Mouse (Mus musculus): Measurements from ENCODE around the gene Gnb5.

Gene Gnb5

GRCm38 (mm10) chr9:75307015-75307414, 927 bp downstream of the Gnb5 start:
- no peak for DNase-seq

GRCm38 (mm10) chr9:75308621-75309020, 2.5 kb downstream of the Gnb5 start:
- no peak for DNase-seq

GRCm38 (mm10) chr9:75312008-75312407, 5.9 kb downstream of the Gnb5 start:
- DNase-seq, result peak; percentile 65 to 91

GRCm38 (mm10) chr9:75313138-75313831, 7.2 kb downstream of the Gnb5 start:
- no peak for DNase-seq

- DNase-seq, result peak; percentile 64 to 91
Measured at GRCm38 (mm10) chr9:75313832-75314516, 7.9 kb downstream of the Gnb5 start.

DNA sequence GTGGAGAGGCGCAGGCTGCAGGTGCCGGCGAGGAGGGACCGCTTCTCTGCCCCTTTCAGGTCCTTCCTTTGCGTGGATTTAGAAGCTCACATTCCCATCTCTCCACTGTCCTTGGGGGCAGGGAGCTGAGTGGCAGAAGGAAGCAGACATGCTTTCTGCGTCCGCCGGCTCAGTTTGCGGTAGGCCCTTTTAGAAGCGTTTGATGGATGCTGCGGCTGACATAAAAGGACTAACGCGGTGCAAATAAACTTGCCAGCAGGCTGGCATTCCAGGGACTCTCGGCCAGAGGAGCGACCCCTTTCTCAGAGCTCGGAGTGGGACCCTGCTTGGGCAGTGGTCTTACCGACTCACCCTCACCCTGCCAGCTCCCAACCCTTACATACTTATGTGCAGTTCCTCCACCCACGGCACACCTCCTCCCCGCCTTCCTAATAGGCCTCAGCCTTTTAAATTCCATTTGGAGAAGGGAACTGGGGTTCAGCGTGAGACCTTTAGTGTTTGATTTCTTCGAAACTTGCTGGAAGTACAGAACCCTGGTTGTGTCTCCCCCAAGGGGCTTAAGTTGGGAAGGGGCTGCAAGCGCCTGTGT, 8.5 kb downstream of the Gnb5 start:
- peak in 1 of 2 experiments; percentile 22 for DNase-seq

- DNase-seq, result no peak
Measured at GRCm38 (mm10) chr9:75315238-75315637, 9.2 kb downstream of the Gnb5 start.

DNA sequence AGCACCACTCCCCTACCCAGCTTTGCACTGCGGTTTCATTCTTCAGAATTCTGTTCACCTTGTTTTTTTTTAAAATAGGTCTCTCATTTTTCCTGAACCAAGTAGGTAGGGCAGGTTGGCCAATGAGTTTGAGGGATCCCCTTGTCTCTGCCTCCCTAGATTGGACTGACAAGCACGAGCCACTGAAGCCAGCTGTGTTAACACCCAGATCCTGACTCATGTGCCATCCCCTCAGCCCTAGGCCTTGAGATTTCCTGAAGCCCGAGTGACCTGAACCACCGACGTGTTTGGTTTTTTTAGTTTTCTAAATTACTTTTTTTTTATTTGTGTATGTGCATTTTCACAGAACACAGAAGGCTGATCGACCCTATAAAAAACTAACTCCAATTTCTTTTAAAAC, 10.7 kb downstream of the Gnb5 start:
- DNase-seq, result no peak

DNA sequence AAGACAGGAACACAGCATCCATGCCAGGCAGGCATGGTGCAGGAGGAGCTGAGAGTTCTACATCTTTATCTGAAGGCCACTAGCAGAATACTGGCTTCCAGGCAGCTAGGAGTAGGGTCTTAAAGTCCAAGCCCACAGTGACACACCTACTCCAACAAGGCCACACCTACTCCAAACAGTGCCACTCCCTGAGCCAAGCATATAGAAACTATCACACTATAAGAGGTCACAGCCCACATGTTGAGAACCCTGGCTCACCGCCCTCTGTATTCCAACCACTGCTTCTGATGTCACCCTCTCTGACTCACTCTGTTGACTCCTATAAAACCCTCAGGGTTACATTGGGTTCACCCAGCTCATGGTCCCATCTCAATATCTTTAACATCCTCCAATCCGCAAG, 12.1 kb downstream of the Gnb5 start:
- no peak for DNase-seq

DNA sequence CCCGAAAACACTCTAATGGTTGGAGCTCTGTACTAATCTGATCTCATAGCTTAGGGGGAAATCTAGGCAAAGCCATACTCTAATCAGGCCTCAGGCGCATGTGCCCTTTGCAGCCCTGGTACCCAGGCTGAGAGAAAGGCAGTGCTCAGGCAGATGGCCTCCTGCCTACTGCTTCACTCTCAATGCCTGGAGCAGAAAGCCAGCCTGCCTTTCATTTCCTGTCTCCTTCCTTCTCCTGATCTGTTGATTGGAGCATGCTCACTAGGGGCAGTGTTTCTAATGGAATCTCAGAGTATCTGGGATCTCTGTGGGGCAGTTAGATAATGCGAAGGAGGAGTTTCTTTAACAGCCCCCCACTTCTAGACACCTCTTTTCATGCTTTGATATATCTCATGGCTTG, 13.3 kb downstream of the Gnb5 start:
- no peak for DNase-seq

DNA sequence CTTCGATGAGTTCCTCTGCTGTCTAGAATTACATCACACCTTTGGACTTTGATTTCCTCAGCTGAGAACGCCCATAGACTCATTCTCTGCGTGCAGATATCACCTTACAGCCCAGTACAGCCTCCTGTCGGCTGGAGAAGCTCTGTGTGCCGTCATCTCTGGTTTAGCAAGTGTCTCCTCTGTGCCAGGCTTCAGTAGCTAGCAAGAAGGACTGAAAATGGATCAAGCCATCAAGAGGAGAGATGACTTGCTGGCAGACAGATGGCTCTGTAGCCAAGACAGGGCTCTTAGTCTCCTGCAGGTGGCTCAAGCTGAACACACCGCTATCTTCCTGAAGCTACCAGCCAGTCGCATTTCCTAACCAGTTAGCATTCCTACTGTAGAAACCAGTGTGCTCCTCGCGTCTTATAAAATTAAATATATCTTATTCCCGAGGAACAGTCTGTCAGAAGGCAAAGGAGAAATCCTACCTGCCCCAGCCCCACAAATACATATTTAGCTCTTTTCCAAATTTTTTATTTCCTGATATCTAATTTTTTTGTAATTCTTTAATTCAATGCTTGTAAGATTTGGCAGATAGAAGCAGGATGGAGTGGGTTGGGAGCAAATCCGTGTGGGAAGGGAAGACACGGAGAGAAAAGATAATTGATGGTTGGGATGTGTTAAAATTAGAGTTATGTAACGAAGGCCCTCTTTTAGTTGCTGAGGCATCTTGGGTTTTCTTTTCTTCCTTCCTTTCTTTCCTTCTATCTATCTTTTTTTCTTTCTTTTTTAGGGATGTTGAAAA, 16.2 kb downstream of the Gnb5 start:
- peak; percentile 3 to 9 for DNase-seq

DNA sequence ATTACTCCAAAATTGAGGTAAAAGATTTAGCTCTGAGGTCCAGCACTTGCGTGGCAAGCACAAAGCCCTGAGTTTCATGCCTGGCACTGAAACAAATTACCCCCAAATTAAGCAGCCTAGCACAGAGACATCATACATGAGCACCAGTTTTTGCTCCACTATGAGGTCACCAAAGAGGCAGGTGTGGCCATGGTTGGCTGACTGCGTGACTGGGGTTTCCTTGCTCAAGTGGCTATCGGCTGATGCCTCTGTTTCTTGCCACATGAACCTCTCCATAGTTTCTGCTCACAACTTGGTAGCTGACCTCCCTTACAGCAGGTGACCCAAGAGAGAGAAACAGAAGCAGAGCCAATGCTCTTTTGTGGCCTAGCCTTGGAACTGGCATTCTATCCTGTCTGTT, 22.0 kb downstream of the Gnb5 start:
- DNase-seq, result no peak

DNA sequence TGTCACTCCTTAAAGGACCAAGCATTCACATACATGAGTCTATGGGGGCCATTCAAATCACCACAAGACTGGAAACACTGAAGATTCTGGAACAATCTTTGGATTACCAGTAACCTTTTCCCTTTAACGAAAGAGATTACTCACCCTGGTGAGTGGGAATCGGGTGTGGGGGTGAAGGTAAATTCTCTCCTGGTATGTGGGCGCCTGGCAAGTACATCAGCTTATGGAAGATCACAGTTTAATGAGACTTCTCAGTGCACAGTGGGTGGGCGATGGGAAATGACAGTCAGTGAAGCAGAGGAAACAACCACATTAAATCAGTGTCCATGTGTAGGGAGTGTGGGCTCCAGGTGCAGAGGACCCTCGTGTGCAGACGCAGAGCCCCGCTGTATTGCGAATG, 24.7 kb downstream of the Gnb5 start:
- no peak for DNase-seq

DNA sequence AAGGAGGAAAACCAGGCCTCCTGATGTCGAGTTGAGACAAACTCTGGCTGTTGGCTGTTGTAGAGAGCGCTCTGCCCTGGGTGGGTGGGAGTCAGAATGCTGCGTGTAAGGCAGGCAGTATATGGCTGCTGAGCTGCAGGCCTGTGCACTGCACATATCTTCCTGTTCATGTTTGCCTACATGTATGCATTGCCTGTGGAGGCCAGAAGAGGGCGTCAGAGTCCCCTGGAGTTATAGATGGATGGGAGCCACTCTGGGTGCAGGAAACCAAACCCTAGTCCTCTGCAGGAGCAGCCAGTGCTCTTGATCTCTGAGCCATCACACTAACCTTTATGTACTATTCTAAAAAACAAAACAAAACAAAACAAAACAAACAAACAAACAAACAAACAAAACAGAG, 28.4 kb downstream of the Gnb5 start:
- DNase-seq, result no peak

DNA sequence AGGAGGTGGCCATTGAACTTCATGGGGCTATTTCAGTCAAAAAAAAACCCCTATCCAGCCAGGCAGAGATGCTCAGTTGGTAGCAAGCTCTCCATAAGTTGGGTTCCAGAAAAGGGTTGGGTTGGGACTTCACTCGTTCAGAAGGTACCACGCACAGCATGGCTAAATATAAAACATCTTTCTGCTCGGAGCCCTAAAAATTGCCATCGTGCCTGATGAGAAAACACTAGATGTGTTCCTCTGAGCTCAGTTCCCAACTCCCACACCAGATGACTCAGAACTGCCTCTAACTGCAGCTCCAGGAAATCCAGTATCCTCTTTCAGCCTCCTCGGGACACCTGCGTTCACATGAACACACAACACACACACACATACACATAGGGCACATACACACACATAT, 31.9 kb downstream of the Gnb5 start:
- no peak for DNase-seq

- no peak for DNase-seq
Measured at GRCm38 (mm10) chr9:75342433-75342832, 36.3 kb downstream of the Gnb5 start.

GRCm38 (mm10) chr9:75347458-75347857, 41.4 kb downstream of the Gnb5 start, which contains the start of gene Bcl2l10:
Gene Bcl2l10 (plus strand): TSS chr9:75347758.
- no peak for DNase-seq

DNA sequence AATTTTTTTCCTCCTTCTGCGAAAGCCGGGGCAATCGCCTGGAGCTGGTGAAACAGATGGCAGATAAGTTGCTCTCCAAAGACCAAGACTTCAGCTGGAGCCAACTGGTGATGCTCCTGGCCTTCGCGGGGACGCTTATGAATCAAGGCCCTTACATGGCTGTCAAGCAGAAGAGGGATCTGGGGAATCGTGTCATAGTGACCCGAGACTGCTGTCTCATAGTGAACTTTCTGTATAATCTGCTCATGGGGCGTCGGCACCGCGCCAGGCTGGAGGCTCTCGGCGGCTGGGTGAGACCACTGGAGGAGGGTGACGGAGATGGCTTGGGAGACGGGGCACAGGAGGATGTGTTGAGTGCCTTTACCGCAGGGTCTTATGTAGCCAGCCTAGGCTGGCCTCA, 42.0 kb downstream of the Gnb5 start:
- no peak for DNase-seq

DNA sequence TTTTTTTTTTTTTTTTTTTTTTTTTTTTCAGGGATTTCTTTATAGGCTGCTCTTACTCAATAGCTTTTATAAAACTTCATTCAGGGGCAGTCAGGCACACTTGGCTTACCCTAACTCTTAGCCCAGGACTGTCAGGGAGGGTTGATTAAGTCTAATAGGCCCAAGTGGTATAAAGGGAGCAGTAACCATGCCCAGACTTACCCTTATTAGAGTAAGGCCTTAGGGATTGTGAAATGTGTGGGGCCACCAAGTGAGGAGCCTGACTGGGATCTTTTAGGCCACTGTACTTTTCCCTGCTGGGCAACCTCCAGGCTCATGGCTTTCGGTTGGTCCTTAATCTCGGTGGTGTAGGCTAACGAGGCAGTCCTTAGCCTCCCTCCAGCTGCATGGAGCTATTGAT, 42.6 kb downstream of the Gnb5 start:
- no peak for DNase-seq

DNA sequence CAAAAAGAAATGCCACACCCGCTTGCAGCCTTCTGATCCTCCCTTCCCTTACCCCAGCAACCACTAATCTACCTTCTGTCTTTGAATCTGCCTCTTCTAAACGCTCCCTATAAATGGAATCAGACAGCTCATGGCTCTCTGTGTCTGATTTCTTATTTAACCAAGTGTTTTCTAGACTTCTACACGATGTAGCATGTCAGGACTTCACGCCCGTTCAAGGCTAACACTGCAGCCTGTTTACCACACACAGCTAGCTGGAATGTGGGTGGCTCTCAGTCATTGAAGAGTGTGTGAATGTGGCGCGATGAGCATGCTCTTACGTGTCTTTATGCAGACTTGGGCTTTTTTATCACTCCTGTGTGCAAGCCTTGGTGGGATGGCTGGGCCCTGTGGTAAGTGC, 47.0 kb downstream of the Gnb5 start:
- DNase-seq, result no peak

- no peak for DNase-seq
Measured at GRCm38 (mm10) chr9:75355783-75356182, 49.7 kb downstream of the Gnb5 start.

DNA sequence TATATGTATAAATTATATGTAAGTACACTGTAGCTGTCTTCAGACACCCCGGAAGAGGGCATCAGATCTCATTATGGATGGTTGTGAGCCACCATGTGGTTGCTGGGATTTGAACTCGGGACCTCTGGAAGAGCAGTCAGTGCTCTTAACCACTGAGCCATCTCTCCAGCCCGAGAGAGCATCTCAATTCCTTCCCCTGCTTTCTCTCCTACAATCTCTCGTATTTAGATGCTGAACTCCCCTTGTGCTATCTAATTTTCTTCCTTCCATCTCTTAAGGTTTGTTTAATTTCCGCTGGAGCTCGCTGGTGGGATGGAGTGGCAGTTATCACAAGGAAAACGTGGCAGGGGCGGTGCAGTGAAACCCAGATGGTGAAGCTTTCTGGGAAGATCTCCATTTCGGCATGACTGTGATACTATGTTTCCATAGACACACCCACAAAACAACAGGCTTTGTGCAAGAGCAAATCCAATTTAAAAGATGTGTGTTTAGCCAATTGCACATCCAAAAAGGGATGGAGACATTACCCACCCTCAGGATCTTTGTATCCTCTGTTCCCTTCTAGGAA, 51.1 kb downstream of the Gnb5 start:
- no peak for DNase-seq

DNA sequence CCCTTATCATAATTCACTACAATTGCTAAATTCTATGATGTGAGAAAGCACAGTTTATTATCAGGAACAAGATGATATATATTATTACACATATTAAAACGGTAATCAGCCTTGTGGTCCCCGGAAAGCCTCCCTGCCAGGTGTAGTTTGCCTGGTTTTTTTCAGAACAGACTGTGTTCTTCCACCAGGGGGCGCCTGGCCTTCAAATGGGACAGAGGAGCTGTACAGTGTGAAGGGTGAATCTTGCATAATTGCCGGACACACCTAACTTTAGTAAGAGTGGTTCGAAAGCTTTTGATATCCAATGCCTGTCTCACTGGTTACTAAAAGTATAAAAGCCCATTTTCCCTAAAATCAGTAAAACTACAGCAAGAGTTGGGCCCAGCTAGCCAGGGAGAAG, 55.6 kb downstream of the Gnb5 start:
- peak; percentile 64 to 92 for DNase-seq

Measured in kidney, postnatal 36 days (tissue).